Mouse (Mus musculus) heart, embryonic 11.5 days (tissue): ENCODE data around the gene Prmt9. TPM values are rescaled to one million over a fixed set of nuclear protein-coding genes. Genes with fewer than 3 reads are reported as not detected.

Experiments
- ATAC-seq: fragments of 200-750 bp; cut with Nextera tagmentation; replicated peaks from 2 replicates; pipeline ENCODE4 v1.8.0; 2017; ENCODE audit warnings: moderate library complexity; ENCODE audit not compliant: insufficient number of reproducible peaks, low FRiP score, low TSS enrichment
- H3K27ac ChIP-seq: fragments of 300-500 bp; sonication (generic); 2 replicates; pipeline ENCODE4 v1.5.1; 2014; ENCODE audit warnings: mild to moderate bottlenecking, low read depth, low read length
- H3K27me3 ChIP-seq: fragments of 300-500 bp; sonication (generic); 2 replicates; pipeline ENCODE4 v1.6.1; 2014; ENCODE audit warnings: mild to moderate bottlenecking, low read length, mixed read lengths; ENCODE audit not compliant: control insufficient read depth, insufficient read depth
- H3K36me3 ChIP-seq: fragments of 300-500 bp; sonication (generic); 2 replicates; pipeline ENCODE4 v1.6.1; 2014; ENCODE audit warnings: mild to moderate bottlenecking, low read length, moderate library complexity, mixed read lengths; ENCODE audit not compliant: control insufficient read depth, insufficient read depth
- H3K4me1 ChIP-seq: fragments of 300-500 bp; sonication (generic); 2 replicates; pipeline ENCODE4 v1.6.1; 2014; ENCODE audit warnings: low read length; ENCODE audit not compliant: control insufficient read depth, insufficient read depth
- H3K4me2 ChIP-seq: fragments of 300-500 bp; sonication (generic); 2 replicates; pipeline ENCODE4 v1.6.1; 2014; ENCODE audit warnings: mild to moderate bottlenecking, moderate library complexity
- H3K4me3 ChIP-seq: fragments of 300-500 bp; sonication (generic); 2 replicates; pipeline ENCODE4 v1.5.1; 2014; ENCODE audit warnings: low read depth, low read length
- H3K9ac ChIP-seq: fragments of 300-500 bp; sonication (generic); 2 replicates; pipeline ENCODE4 v1.6.1; 2014; ENCODE audit warnings: mild to moderate bottlenecking, low read depth, low read length, moderate library complexity
- H3K9me3 ChIP-seq: fragments of 300-500 bp; sonication (generic); replicated peaks from 2 replicates; pipeline ENCODE4 v1.6.1; 2016; ENCODE audit warnings: low read length; ENCODE audit not compliant: control insufficient read depth
- WGBS: fragments of 180-500 bp; shearing (Covaris S2); extraction: QIAGEN DNeasy Blood & Tissue Kit; methylation state at CpG from one replicate; pipeline ENCODE4 v1.1.7; 2014; ENCODE audit not compliant: insufficient replicate concordance; 5-methylcytosine and 5-hydroxymethylcytosine counted together
- polyA plus RNA-seq: library from polyadenylated mRNA; unstranded; fragments of >200 nt; fragmentation: Nextera tagmentation; extraction: Ambion mirVana; gene quantifications from 2 replicates; pipeline ENCODE4 v1.2.1, GENCODE M21; 2014

The Prmt9 gene
- polyA plus RNA-seq, 1 experiment from 2014 or later = 13.4 TPM

DNA sequence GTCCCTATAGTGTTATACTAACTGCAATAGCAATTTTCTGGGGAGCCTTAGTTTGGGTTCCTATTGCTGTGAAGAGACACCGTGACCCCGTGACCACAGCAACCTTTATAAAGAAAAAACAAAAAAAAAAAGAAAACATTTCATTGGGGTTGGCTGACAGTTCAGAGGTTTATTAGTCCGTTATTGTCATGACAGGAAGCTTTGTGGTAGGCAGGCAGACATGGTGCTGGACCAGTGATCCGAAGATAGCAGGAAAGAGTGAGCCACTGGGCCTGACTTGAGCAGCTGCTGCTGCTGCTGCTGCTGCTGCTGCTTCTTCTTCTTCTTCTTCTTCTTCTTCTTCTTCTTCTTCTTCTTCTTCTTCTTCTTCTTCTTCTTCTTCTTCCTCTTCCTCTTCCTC lies 35.0 kb downstream of the Prmt9 start:
- Histone ChIP-seq H3K4me3 (no peak overlapping the region), H3K4me2 (no peak overlapping the region), H3K4me1 (no peaks in the 10 kb centered on the region), H3K9ac (no peak overlapping the region), H3K27me3 (no peaks in the 10 kb centered on the region), H3K27ac (no peak overlapping the region), H3K9me3 (no peaks in the 10 kb centered on the region), H3K36me3 (peaks cover 5% of the 10 kb centered on the region)
- WGBS = 87% methylated on average over 4 of the region's 4 CpGs
- no peak for ATAC-seq

DNA sequence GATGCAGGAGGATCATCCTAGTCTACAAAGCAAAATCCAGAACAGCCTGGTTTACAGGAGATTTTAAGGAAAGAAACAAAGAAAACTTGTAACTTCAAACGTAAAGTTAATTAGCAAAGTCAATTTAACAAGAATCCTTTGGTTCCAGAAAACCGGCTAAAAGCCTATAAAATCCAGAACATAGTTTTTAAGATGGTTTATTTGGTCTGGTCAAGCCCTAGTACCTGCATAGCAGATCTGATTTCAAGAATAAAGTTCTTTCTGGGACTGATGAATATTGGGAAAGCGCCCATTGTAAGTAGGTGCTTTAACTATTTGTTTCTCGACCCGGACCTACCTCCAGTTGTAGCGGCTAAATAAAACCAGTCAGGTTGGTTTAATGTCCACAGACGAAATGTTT lies 60.4 kb downstream of the Prmt9 start:
- Histone ChIP-seq H3K9me3 (no peaks in the 10 kb centered on the region), H3K27me3 (no peaks in the 10 kb centered on the region), H3K4me1 (no peaks in the 10 kb centered on the region), H3K9ac (peak overlapping the region; percentile 76), H3K36me3 (no peaks in the 10 kb centered on the region), H3K4me3 (peak overlapping the region; percentile 85), H3K27ac (no peak overlapping the region), H3K4me2 (peak overlapping the region; percentile 81)
- no peak for ATAC-seq
- WGBS = 17% methylated on average over 7 of the region's 7 CpGs

DNA sequence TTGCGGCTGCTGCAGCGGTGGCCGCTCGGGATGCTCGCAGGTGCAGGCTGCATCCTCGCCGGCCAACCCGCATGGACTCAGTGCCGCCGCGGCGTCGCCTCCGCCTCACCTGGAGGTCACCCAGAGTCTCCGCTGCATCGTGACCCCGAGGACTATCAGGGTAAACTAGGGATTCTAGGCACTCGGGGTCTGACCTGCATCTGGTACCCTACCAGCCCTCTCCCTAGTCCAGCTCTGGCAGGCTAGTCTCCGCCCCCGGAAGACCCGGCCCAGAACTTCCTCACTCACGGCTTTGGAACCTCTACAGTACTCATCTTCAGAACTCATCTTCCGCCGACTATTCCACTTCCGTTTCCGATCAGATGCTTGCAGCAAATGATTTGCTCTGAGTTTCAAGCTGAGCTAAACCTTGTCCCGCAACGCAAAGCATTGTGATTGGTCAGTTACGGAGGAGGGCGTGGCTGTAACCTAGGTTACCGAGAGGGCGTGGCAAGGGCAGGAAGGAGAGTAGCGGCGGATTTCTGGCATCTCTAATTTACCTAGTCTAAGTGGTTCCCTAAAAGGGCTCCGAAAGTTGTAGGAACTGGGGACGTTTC lies 61.3 kb downstream of the Prmt9 start, which contains the start of gene Tmem184c:
Gene Tmem184c, minus strand, starts transcription at position 325 of the 596 bp plus-strand sequence.
- Histone ChIP-seq H3K4me1 (no peaks in the 10 kb centered on the region), H3K9me3 (no peaks in the 10 kb centered on the region), H3K27ac (no peak within 1 kb of the TSS), H3K9ac (peak within 1 kb of the TSS; percentile 76), H3K27me3 (no peaks in the 10 kb centered on the region), H3K4me2 (peak within 1 kb of the TSS; percentile 81), H3K4me3 (peak within 1 kb of the TSS; percentile 85), H3K36me3 (no peaks in the 10 kb centered on the region)
- WGBS = under 1% methylated on average over 36 of the region's 36 CpGs
- peak; percentile 92 for ATAC-seq

DNA sequence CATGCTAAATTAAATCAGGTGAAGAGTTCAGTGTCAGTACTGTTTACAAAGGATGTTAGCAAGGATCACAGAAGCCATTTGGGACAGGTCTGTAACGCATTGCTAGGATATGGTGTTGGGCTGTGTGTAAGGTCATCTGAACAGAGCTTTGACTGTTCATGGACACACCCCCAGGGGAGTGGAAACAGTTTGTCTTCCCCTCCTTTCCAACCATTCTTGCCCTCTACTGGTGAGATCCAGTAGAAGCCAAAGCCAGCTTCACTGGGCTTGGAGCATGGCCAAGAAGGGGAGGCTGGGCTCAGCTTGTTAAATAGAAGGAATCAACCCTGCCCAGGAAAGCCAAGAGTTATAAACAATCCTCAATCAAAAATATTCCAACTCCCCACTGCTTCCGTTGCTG lies 68.7 kb downstream of the Prmt9 start:
- WGBS = 64% methylated on average over 2 of the region's 2 CpGs
- H3K4me1 ChIP-seq = no peaks in the 10 kb centered on the region
- no peaks in the 10 kb centered on the region for H3K36me3 ChIP-seq
- H3K9ac ChIP-seq = no peak overlapping the region
- no peak overlapping the region for H3K4me3 ChIP-seq
- H3K27me3 ChIP-seq = no peaks in the 10 kb centered on the region
- H3K9me3 ChIP-seq = no peaks in the 10 kb centered on the region
- H3K4me2 ChIP-seq = no peak overlapping the region
- ATAC-seq = no peak
- H3K27ac ChIP-seq = no peak overlapping the region

DNA sequence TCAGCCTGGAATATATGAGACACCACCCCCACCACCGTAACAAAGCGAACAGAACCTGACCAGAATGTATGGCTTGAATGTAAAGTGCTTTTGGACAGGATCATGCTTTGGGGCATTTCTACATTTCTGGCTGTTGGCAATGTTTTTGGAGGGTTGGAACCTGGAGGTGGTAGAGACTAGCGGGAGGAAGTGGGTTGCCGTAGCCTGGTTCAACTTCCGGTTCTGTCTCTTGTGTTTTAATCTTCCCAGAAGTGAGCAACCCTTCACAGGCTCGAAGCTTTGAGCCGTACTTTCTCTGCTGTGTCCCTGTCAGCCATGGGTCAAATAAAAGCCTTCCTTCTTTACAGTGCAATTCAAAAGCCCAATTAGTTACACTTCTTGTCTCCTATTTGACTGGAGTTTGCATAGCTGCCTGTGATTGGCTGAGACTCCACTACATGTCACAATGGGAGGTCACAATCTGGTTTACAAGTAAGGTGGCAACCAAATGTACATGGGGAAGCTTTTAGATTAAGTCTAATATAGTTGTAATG lies 74.5 kb downstream of the Prmt9 start:
- no peaks in the 10 kb centered on the region for H3K9me3 ChIP-seq
- no peak overlapping the region for H3K4me3 ChIP-seq
- H3K27ac ChIP-seq = no peak overlapping the region
- H3K36me3 ChIP-seq = no peaks in the 10 kb centered on the region
- ATAC-seq = no peak
- no peaks in the 10 kb centered on the region for H3K27me3 ChIP-seq
- 85% methylated on average over 7 of the region's 7 CpGs for WGBS
- no peak overlapping the region for H3K4me2 ChIP-seq
- no peaks in the 10 kb centered on the region for H3K4me1 ChIP-seq
- no peak overlapping the region for H3K9ac ChIP-seq

DNA sequence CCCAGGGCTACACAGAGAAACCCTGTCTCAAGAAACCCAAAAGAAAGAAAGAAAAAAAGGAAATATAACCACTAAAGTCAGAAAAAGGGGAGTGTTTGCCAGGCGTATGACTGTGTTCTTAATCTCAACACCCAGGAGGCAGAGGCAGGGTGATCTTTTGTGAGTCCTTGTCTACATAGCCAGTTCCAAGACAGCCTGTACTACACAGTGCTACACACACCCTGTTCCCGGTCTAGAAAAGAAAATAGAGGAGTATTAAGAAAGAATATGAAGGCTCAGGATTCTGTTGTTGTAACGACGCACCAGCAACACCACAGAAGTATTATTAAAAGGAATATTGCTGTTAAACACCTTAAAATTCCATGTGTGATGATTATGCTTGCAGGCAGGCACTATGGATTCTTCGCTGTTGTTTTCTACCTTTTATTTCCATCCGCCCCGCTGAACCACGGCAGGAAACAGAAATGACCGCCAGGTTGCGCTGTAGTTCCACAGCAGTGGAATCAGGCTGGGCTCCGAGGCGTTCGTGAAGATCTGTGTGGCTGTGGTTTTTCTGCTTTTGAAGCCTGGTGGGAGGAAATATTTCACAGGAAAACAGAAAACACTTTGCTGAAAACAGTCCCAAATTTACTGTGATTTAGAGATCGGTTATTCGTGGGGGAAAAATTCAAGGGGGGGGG lies 80.8 kb downstream of the Prmt9 start:
- Histone ChIP-seq H3K9ac (no peak overlapping the region), H3K4me2 (no peak overlapping the region), H3K27me3 (no peaks in the 10 kb centered on the region), H3K36me3 (no peaks in the 10 kb centered on the region), H3K27ac (no peak overlapping the region), H3K9me3 (no peaks in the 10 kb centered on the region), H3K4me1 (no peaks in the 10 kb centered on the region), H3K4me3 (no peak overlapping the region)
- WGBS = 18% methylated on average over 15 of the region's 15 CpGs
- no peak for ATAC-seq

DNA sequence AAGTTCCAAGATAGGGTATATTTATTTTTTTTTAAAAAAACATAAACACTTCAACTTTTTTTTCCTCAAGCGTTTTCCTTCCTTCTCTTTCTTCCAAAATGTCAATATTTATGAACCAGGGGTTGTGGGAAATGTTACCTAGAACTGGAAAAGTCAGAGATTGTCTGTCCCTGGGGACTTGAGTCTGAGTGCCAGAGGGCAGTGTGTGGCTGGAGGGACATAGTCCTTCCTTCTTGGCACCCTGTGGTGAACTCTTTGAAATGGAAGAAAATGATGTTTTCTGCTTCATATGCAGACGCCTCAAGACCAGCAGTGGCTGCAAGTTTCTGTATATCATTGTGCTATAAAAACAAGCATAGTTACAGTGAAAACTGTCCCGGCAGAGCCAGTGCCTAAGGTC lies 81.5 kb downstream of the Prmt9 start:
- 56% methylated on average over 3 of the region's 3 CpGs for WGBS
- no peaks in the 10 kb centered on the region for H3K4me1 ChIP-seq
- no peaks in the 10 kb centered on the region for H3K36me3 ChIP-seq
- H3K27me3 ChIP-seq = no peaks in the 10 kb centered on the region
- no peak for ATAC-seq
- H3K27ac ChIP-seq = no peak overlapping the region
- H3K4me2 ChIP-seq = no peak overlapping the region
- H3K9ac ChIP-seq = no peak overlapping the region
- no peaks in the 10 kb centered on the region for H3K9me3 ChIP-seq
- H3K4me3 ChIP-seq = no peak overlapping the region
